Mouse (Mus musculus): ENCODE data around the gene Pltp. TPM values are rescaled to one million over a fixed set of nuclear protein-coding genes. Genes with fewer than 3 reads are reported as not detected.

Pltp gene
- total and polyA plus RNA-seq, 3 experiments, result 5.2 to 17.1 TPM; not detected in 1

GRCm38 (mm10) chr2:164879228-164879567 lies 21.7 kb upstream of the Pltp start, which contains the start of gene Pcif1 (continued):
- peak; percentile 44; the same call in 1 of the 2 replicates for TF ChIP-seq MEF2A (IDR thresholded peaks at IDR 0.05; ENCODE audit: extremely low read depth, insufficient replicate concordance, low read depth, low read length, poor library complexity, severe bottlenecking)
- no peak for TF ChIP-seq GATA1 (IDR thresholded peaks at IDR 0.05; ENCODE audit: low read depth, low read length)
- TF ChIP-seq BHLHE40 (IDR thresholded peaks at IDR 0.05; ENCODE audit: borderline replicate concordance, low read depth, low read length), result no peak
- peak; percentile 73; the same call in 1 of the 2 replicates for TF ChIP-seq KAT2A (conservative IDR thresholded peaks at IDR 0.05; ENCODE audit: low read depth, low read length)
- peak; percentile 78; the same call in 1 of the 2 replicates for TF ChIP-seq POLR2AphosphoS5 (IDR thresholded peaks at IDR 0.05; ENCODE audit: borderline replicate concordance, low read depth, low read length)
- no peak for TF ChIP-seq MAZ (IDR thresholded peaks at IDR 0.05; ENCODE audit: low read depth, low read length)

- peak; percentile 91 for DNase-seq (ENCODE audit: low read depth, low spot score)
- peaks cover 7 to 30% of the 10 kb centered on the region in 2 experiments for H3K4me1 ChIP-seq (ENCODE audit: control insufficient read depth in 1 of 2, insufficient read depth in 2 of 2, low read length in 2 of 2)
- peak overlapping the region; percentile 75 for H3K27ac ChIP-seq (ENCODE audit: control insufficient read depth, low read depth, low read length)
- peaks cover 0 to 18% of the 10 kb centered on the region in 2 experiments; a peak in 2 of 4 replicates for H3K36me3 ChIP-seq (ENCODE audit: control insufficient read depth in 1 of 2, insufficient read depth in 2 of 2, low read length in 2 of 2)
- H3K79me2 ChIP-seq (ENCODE audit: control insufficient read depth, insufficient read depth, low read length, poor library complexity), result peaks cover 25% of the 10 kb centered on the region
- peak overlapping the region; percentile 75 to 77 for H3K4me3 ChIP-seq (ENCODE audit: control insufficient read depth in 1 of 2, insufficient read depth in 1 of 2, low read depth in 2 of 2, low read length in 2 of 2)
- H3K27me3 ChIP-seq (ENCODE audit: control insufficient read depth in 1 of 2, insufficient read depth in 2 of 2, low read length in 2 of 2), result no peaks in the 10 kb centered on the region
- peak overlapping the region; percentile 99 for H3K9ac ChIP-seq (ENCODE audit: control insufficient read depth, low read depth, low read length, poor library complexity, severe bottlenecking)
- H3K9me3 ChIP-seq (replicated peaks; ENCODE audit: insufficient read depth, low read length), result no peaks in the 10 kb centered on the region
- TF ChIP-seq ZKSCAN1 (IDR thresholded peaks at IDR 0.05; ENCODE audit: low read depth, low read length) (no peak), SMC3 (IDR thresholded peaks at IDR 0.05; ENCODE audit: low read depth, low read length) (no peak), NRF1 (IDR thresholded peaks at IDR 0.05; ENCODE audit: insufficient read depth, low read depth, low read length, poor library complexity, severe bottlenecking) (0 out of 2 replicates have a peak, but pooled peaks have one; percentile 29), GATA1 (IDR thresholded peaks at IDR 0.05; ENCODE audit: low read depth, low read length) (no peak), MXI1 (IDR thresholded peaks at IDR 0.05; ENCODE audit: low read depth, low read length) (peak; percentile 59), POLR2A (IDR thresholded peaks at IDR 0.05; ENCODE audit: control insufficient read depth in 1 of 2, insufficient read depth in 1 of 2, low read depth in 1 of 2, low read length in 2 of 2, poor library complexity in 1 of 2) (peak in 1 of 2 experiments; percentile 78; a peak in 3 of 4 replicates), TAL1 (IDR thresholded peaks at IDR 0.05; ENCODE audit: low read length) (no peak), MYC (IDR thresholded peaks at IDR 0.05; ENCODE audit: low read depth, low read length) (0 out of 2 replicates have a peak, but pooled peaks have one; percentile 14), GABPA (IDR thresholded peaks at IDR 0.05; ENCODE audit: low read depth, low read length) (no peak), BHLHE40 (IDR thresholded peaks at IDR 0.05; ENCODE audit: borderline replicate concordance, low read depth, low read length) (no peak), ETS1 (IDR thresholded peaks at IDR 0.05; ENCODE audit: low read depth, low read length) (no peak), SIN3A (IDR thresholded peaks at IDR 0.05; ENCODE audit: low read length) (peak; percentile 76), RCOR1 (IDR thresholded peaks at IDR 0.05; ENCODE audit: low read depth, low read length) (no peak), CHD2 (IDR thresholded peaks at IDR 0.05; ENCODE audit: low read length) (no peak), E2F4 (IDR thresholded peaks at IDR 0.05; ENCODE audit: borderline replicate concordance, low read depth, low read length) (no peak), MAZ (IDR thresholded peaks at IDR 0.05; ENCODE audit: low read depth, low read length) (peak; percentile 57), JUND (IDR thresholded peaks at IDR 0.05; ENCODE audit: low read depth, low read length) (no peak), POLR2AphosphoS5 (IDR thresholded peaks at IDR 0.05; ENCODE audit: borderline replicate concordance, low read depth, low read length) (no peak), CHD1 (IDR thresholded peaks at IDR 0.05; ENCODE audit: low read depth, low read length) (no peak), MAFK (IDR thresholded peaks at IDR 0.05; ENCODE audit: borderline replicate concordance, low read depth, low read length) (no peak), MEF2A (IDR thresholded peaks at IDR 0.05; ENCODE audit: extremely low read depth, insufficient replicate concordance, low read depth, low read length, poor library complexity, severe bottlenecking) (no peak), TCF12 (IDR thresholded peaks at IDR 0.05; ENCODE audit: low read depth, low read length) (no peak), CTCF (IDR thresholded peaks at IDR 0.05 in 2 of 3, conservative IDR thresholded peaks at IDR 0.05 in 1 of 3; ENCODE audit: control insufficient read depth in 1 of 3, insufficient read depth in 1 of 3, low read depth in 2 of 3, low read length in 3 of 3, poor library complexity in 1 of 3, severe bottlenecking in 1 of 3) (peak in 1 of 3 experiments; percentile 21; a peak in 2 of 6 replicates), USF1 (IDR thresholded peaks at IDR 0.05; ENCODE audit: low read depth, low read length) (no peak), HCFC1 (IDR thresholded peaks at IDR 0.05; ENCODE audit: low read depth, low read length) (peak; percentile 79), ZMIZ1 (IDR thresholded peaks at IDR 0.05; ENCODE audit: low read depth, low read length) (peak; percentile 53; the same call in 1 of the 2 replicates), ZC3H11A (IDR thresholded peaks at IDR 0.05; ENCODE audit: low read depth, low read length) (no peak; the same call in 1 of the 2 replicates), POLR2AphosphoS2 (IDR thresholded peaks at IDR 0.05; ENCODE audit: low read length) (peak; percentile 94), TBP (IDR thresholded peaks at IDR 0.05; ENCODE audit: low read depth, low read length) (peak; percentile 77), EP300 (IDR thresholded peaks at IDR 0.05; ENCODE audit: low read depth in 1 of 2, low read length in 2 of 2) (no peak), MYB (IDR thresholded peaks at IDR 0.05; ENCODE audit: low read depth, low read length) (no peak)
Observed at GRCm38 (mm10) chr2:164878509-164879227, 21.2 kb upstream of the Pltp start.
